Mouse (Mus musculus) thymus, adult 18-20 months (tissue): ENCODE data around the gene Lyzl4.
A peak's percentile ranks its signal among the peaks of the same experiment; 100 is the strongest.

Source experiments
- DNase-seq, 2 experiments: peaks; one replicate each; pipeline ENCODE4 v3.0.0; 2022; ENCODE audit warnings: mixed read lengths in 2 of 2

The Lyzl4 gene

GRCm38 (mm10) chr9:121642001-121642400 is at the start of gene Lyzl4:
Gene Lyzl4, minus strand, starts transcription at chr9:121642096.
- DNase-seq, result peak; percentile 51 to 60

GRCm38 (mm10) chr9:121690734-121691133 is 48.8 kb upstream of the Lyzl4 start:
- no peak for DNase-seq

- DNase-seq, result no peak
These were observed 48.3 kb upstream of the Lyzl4 start for GRCm38 (mm10) chr9:121690200-121690651.

- no peak for DNase-seq
These were observed 42.8 kb upstream of the Lyzl4 start for GRCm38 (mm10) chr9:121684702-121685101.

- DNase-seq, result no peak
These were observed 40.3 kb upstream of the Lyzl4 start for GRCm38 (mm10) chr9:121682037-121682680.

- no peak for DNase-seq
These were observed 39.3 kb upstream of the Lyzl4 start for GRCm38 (mm10) chr9:121681191-121681590.

- no peak for DNase-seq
These were observed 37.7 kb upstream of the Lyzl4 start for GRCm38 (mm10) chr9:121679549-121679948.

- DNase-seq, result no peak
These were observed 35.6 kb upstream of the Lyzl4 start for GRCm38 (mm10) chr9:121677476-121677875.

GRCm38 (mm10) chr9:121677069-121677468 is 35.2 kb upstream of the Lyzl4 start:
- no peak for DNase-seq

- no peak for DNase-seq
These were observed 33.7 kb upstream of the Lyzl4 start for GRCm38 (mm10) chr9:121675556-121675955.

GRCm38 (mm10) chr9:121675011-121675410 is 33.1 kb upstream of the Lyzl4 start:
- peak; percentile 66 to 82 for DNase-seq

- no peak for DNase-seq
These were observed 31.8 kb upstream of the Lyzl4 start for GRCm38 (mm10) chr9:121673716-121674115.

- DNase-seq, result no peak
These were observed 30.4 kb upstream of the Lyzl4 start for GRCm38 (mm10) chr9:121672311-121672710.

- peak in 1 of 2 experiments; percentile 16 for DNase-seq
These were observed 29.4 kb upstream of the Lyzl4 start for GRCm38 (mm10) chr9:121671300-121671699.

GRCm38 (mm10) chr9:121669348-121669791 is 27.5 kb upstream of the Lyzl4 start:
- peak; percentile 61 to 62 for DNase-seq

- DNase-seq, result no peak
These were observed 25.9 kb upstream of the Lyzl4 start for GRCm38 (mm10) chr9:121667822-121668221.

- no peak for DNase-seq
These were observed 25.2 kb upstream of the Lyzl4 start for GRCm38 (mm10) chr9:121666957-121667630.

GRCm38 (mm10) chr9:121664104-121664503 is 22.2 kb upstream of the Lyzl4 start:
- no peak for DNase-seq

- no peak for DNase-seq
These were observed 21.6 kb upstream of the Lyzl4 start for GRCm38 (mm10) chr9:121663467-121663866.

- no peak for DNase-seq
These were observed 17.9 kb upstream of the Lyzl4 start for GRCm38 (mm10) chr9:121659791-121660190.

GRCm38 (mm10) chr9:121658248-121658647 is 16.4 kb upstream of the Lyzl4 start:
- no peak for DNase-seq

GRCm38 (mm10) chr9:121657143-121657542 is 15.2 kb upstream of the Lyzl4 start:
- no peak for DNase-seq

GRCm38 (mm10) chr9:121656322-121656721 is 14.4 kb upstream of the Lyzl4 start:
- DNase-seq, result no peak

GRCm38 (mm10) chr9:121653668-121654067 is 11.8 kb upstream of the Lyzl4 start:
- no peak for DNase-seq
